Mouse (Mus musculus): ENCODE results near the gene Ung. TPM values are rescaled to one million over a fixed set of nuclear protein-coding genes. Genes with fewer than 3 reads are reported as not detected.

Gene Ung
- total and polyA plus RNA-seq, 2 experiments from 2014 or later = 13.8 to 14.0 TPM

GRCm38 (mm10) chr5:114153490-114153889 is 23.3 kb downstream of the Ung start:
- H3K4me1 ChIP-seq (ENCODE audit: insufficient read depth, low read length) = no peaks in the 10 kb centered on the region
- no peak overlapping the region for H3K9ac ChIP-seq (replicated peaks; ENCODE audit: low read length)
- no peaks in the 10 kb centered on the region for H3K27me3 ChIP-seq (ENCODE audit: insufficient read depth, low read length)
- DNase-seq (ENCODE audit: low spot score) (peak; percentile 61), ATAC-seq (peak; percentile 59; the same call in 1 of the 2 replicates)
- TF ChIP-seq CTCF (IDR thresholded peaks at IDR 0.05; ENCODE audit: low read depth) = peak; percentile 72
- no peak overlapping the region for H3K27ac ChIP-seq
- H3K36me3 ChIP-seq (ENCODE audit: insufficient read depth, low read length) = no peaks in the 10 kb centered on the region
- no peaks in the 10 kb centered on the region for H3K9me3 ChIP-seq (ENCODE audit: low read length)
- peak overlapping the region; percentile 34; the same call in 1 of the 2 replicates for H3K4me2 ChIP-seq (ENCODE audit: low read depth, low read length)
- WGBS = 5% methylated on average over 12 of the region's 12 CpGs
- 0 out of 2 replicates have a peak overlapping the region, but pooled peaks have one; percentile 19 for H3K4me3 ChIP-seq (ENCODE audit: low read length)

GRCm38 (mm10) chr5:114154765-114155164 is 24.6 kb downstream of the Ung start:
- Histone ChIP-seq H3K36me3 (ENCODE audit: insufficient read depth, low read length) (no peaks in the 10 kb centered on the region), H3K9me3 (ENCODE audit: low read length) (no peaks in the 10 kb centered on the region), H3K9ac (replicated peaks; ENCODE audit: low read length) (no peak overlapping the region), H3K4me2 (ENCODE audit: low read depth, low read length) (no peak overlapping the region), H3K27me3 (ENCODE audit: insufficient read depth, low read length) (no peaks in the 10 kb centered on the region), H3K4me1 (ENCODE audit: insufficient read depth, low read length) (no peaks in the 10 kb centered on the region), H3K4me3 (ENCODE audit: low read length) (no peak overlapping the region), H3K27ac (no peak overlapping the region)
- TF ChIP-seq CTCF (IDR thresholded peaks at IDR 0.05; ENCODE audit: low read depth) = no peak
- 80% methylated on average over 5 of the region's 5 CpGs for WGBS
- no peak for DNase-seq (ENCODE audit: low spot score)
- ATAC-seq = no peak

- Histone ChIP-seq H3K4me2 (ENCODE audit: low read depth, low read length) (no peak overlapping the region), H3K36me3 (ENCODE audit: insufficient read depth, low read length) (no peaks in the 10 kb centered on the region), H3K27me3 (ENCODE audit: insufficient read depth, low read length) (no peaks in the 10 kb centered on the region), H3K4me3 (ENCODE audit: low read length) (no peak overlapping the region), H3K9me3 (ENCODE audit: low read length) (no peaks in the 10 kb centered on the region), H3K9ac (replicated peaks; ENCODE audit: low read length) (no peak overlapping the region), H3K4me1 (ENCODE audit: insufficient read depth, low read length) (no peaks in the 10 kb centered on the region), H3K27ac (no peak overlapping the region)
- ATAC-seq = no peak
- no peak for TF ChIP-seq CTCF (IDR thresholded peaks at IDR 0.05; ENCODE audit: low read depth)
- 60% methylated on average over 9 of the region's 9 CpGs for whole genome bisulfite sequencing
- DNase-seq (ENCODE audit: low spot score) = no peak
These were observed 25.2 kb downstream of the Ung start for GRCm38 (mm10) chr5:114155168-114155933.

- DNase-seq (ENCODE audit: low spot score) (no peak), ATAC-seq (no peak)
- no peaks in the 10 kb centered on the region for H3K36me3 ChIP-seq (ENCODE audit: insufficient read depth, low read length)
- H3K27ac ChIP-seq = no peak overlapping the region
- TF ChIP-seq CTCF (IDR thresholded peaks at IDR 0.05; ENCODE audit: low read depth) = no peak
- no peaks in the 10 kb centered on the region for H3K27me3 ChIP-seq (ENCODE audit: insufficient read depth, low read length)
- 48% methylated on average over 7 of the region's 7 CpGs for WGBS
- H3K4me1 ChIP-seq (ENCODE audit: insufficient read depth, low read length) = no peaks in the 10 kb centered on the region
- H3K4me3 ChIP-seq (ENCODE audit: low read length) = no peak overlapping the region
- H3K9me3 ChIP-seq (ENCODE audit: low read length) = no peaks in the 10 kb centered on the region
- no peak overlapping the region for H3K4me2 ChIP-seq (ENCODE audit: low read depth, low read length)
- no peak overlapping the region for H3K9ac ChIP-seq (replicated peaks; ENCODE audit: low read length)
These were observed 27.1 kb downstream of the Ung start for GRCm38 (mm10) chr5:114157236-114157635.

- DNase-seq (ENCODE audit: low spot score) = no peak
- H3K9ac ChIP-seq (replicated peaks; ENCODE audit: low read length) = no peak overlapping the region
- ATAC-seq = no peak
These were observed 31.2 kb downstream of the Ung start for GRCm38 (mm10) chr5:114161424-114161823.

GRCm38 (mm10) chr5:114162106-114162815 is 32.1 kb downstream of the Ung start:
- Histone ChIP-seq H3K9ac (replicated peaks; ENCODE audit: low read length) (no peak overlapping the region), H3K4me1 (ENCODE audit: insufficient read depth, low read length) (no peaks in the 10 kb centered on the region), H3K27me3 (ENCODE audit: insufficient read depth, low read length) (no peaks in the 10 kb centered on the region), H3K4me3 (ENCODE audit: low read length) (no peak overlapping the region), H3K36me3 (ENCODE audit: insufficient read depth, low read length) (no peaks in the 10 kb centered on the region), H3K4me2 (ENCODE audit: low read depth, low read length) (no peak overlapping the region), H3K27ac (no peak overlapping the region), H3K9me3 (ENCODE audit: low read length) (no peaks in the 10 kb centered on the region)
- WGBS = 52% methylated on average over 12 of the region's 12 CpGs
- DNase-seq (ENCODE audit: low spot score) (peak; percentile 38), ATAC-seq (no peak)
- peak; percentile 56 for TF ChIP-seq CTCF (IDR thresholded peaks at IDR 0.05; ENCODE audit: low read depth)

More at GRCm38 (mm10) chr5:114161424-114161823, 31.2 kb downstream of the Ung start:
- Histone ChIP-seq H3K27me3 (ENCODE audit: insufficient read depth, low read length) (no peaks in the 10 kb centered on the region), H3K4me1 (ENCODE audit: insufficient read depth, low read length) (no peaks in the 10 kb centered on the region), H3K9me3 (ENCODE audit: low read length) (no peaks in the 10 kb centered on the region), H3K27ac (no peak overlapping the region), H3K4me2 (ENCODE audit: low read depth, low read length) (no peak overlapping the region), H3K36me3 (ENCODE audit: insufficient read depth, low read length) (no peaks in the 10 kb centered on the region), H3K4me3 (ENCODE audit: low read length) (no peak overlapping the region)
- 75% methylated on average over 6 of the region's 6 CpGs for WGBS
- TF ChIP-seq CTCF (IDR thresholded peaks at IDR 0.05; ENCODE audit: low read depth) = no peak
